Mouse (Mus musculus) left cerebral cortex, adult 2 months (tissue): ENCODE measurements at regions not wholly inside any gene's neighbourhood (a gene's known extent, or its start where the extent isn't known, plus 50 kb on each side); places are given as distances from the start of the nearest gene placed in this dataset.

ENCODE experiments used
- DNase-seq, 2 experiments: peaks; one replicate each; pipeline ENCODE4 v3.0.0; 2021 to 2022; ENCODE audit warnings: low spot score in 2 of 2, mixed read lengths in 1 of 2; ENCODE audit errors: extremely low spot score in 1 of 2
- H3K27ac ChIP-seq: fragments of 200-600 bp; 2 replicates; pipeline ENCODE4 v1.8.1; 2022
- H3K4me3 ChIP-seq: fragments of 200-600 bp; 2 replicates; pipeline ENCODE4 v1.8.1; 2022
- CTCF ChIP-seq: fragments of 200-600 bp; IDR thresholded peaks from 2 replicates; pipeline ENCODE4 v1.8.1; 2022; ENCODE audit warnings: antibody characterized with exemption, mild to moderate bottlenecking, moderate library complexity
- intact Hi-C: fragments of 180-260 bp; cut with DNase I; formaldehyde crosslinking; loops from one replicate; pipeline ENCODE4 v1.15.1; 2025

DNA sequence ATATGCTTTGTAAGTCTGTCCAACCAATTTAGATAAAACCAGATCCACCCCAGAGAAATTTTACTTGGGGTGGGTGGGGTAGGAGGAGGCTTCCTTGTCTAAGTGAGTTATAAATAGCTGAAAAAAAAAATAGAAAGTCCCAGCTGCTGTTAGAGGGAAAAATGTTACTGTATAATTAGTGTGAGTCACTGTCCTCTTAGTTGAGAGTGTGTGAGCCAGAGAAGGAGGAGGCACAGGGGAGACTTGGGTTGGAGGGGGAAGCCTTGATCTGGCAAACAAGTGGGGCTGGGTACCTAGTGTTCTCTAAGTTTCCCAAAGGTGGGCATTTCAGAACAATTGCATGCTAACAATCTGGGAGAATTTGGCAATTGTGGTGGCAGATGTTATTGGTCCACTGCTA is 103.8 kb upstream of the 4930474N05Rik start:
- Histone ChIP-seq H3K4me3 (no peak overlapping the region), H3K27ac (no peak overlapping the region)
- DNase-seq, result peak; percentile 7 to 18
- TF ChIP-seq CTCF, result no peak
- intact Hi-C loops, result loop anchor here (5.0 kb wide), 2 partner anchors 536 to 869 kb away; no protein-coding TSS in a partner anchor
